Mouse (Mus musculus) gastrocnemius, postnatal 4 days (tissue): Measurements from ENCODE around the gene Olfr987. TPM values are rescaled to one million over a fixed set of nuclear protein-coding genes. Genes with fewer than 3 reads are reported as not detected.
"Not testable (repeated sequence)": the region's sequence is repeated elsewhere in the genome, so short reads cannot be mapped to it uniquely, and the experiment has no call there.

Experiments used
- DNase-seq, 2 experiments: peaks; one replicate each; pipeline ENCODE4 v3.0.0; 2021 to 2022; ENCODE audit warnings: low spot score in 2 of 2, mixed read lengths in 2 of 2
- long read RNA-seq, 2 experiments: library from polyadenylated mRNA; stranded (forward); transcript quantifications; one replicate each; pipeline ENCODE4 v2.0.0; 2021
- total RNA-seq, 2 experiments: library from RNA; stranded (reverse); gene quantifications; 2 replicates each; pipeline ENCODE4 v1.2.3; 2021

Olfr987 gene
- not detected for total RNA-seq
- long read RNA-seq, experiment 1 = 0 reads
- long read RNA-seq, experiment 2 = 0 reads

GRCm38 (mm10) chr2:85339215-85339614 is at the start of gene Olfr987:
TSS of gene Olfr987 (minus strand) at chr2:85339315.
- DNase-seq = not testable (repeated sequence)

DNA sequence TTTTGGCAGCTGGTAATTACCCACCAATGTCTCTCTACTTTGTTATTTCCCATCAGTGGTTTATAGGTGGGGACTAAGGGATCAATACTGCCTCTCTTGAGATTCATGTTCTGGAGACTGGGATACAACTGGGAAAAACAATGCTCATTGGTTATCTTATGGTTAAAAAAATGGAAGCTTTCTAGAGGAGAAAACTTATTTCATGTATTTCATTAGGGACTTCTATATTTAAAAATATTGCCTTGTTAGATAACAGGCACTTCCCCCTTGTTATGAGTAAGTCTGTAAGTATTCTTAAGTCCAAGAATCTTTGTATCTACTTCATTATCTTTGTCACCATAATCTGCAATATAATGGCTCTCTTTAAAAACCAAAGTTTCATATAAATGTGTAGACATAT is 24.0 kb upstream of the Olfr987 start, which contains the start of gene Olfr988:
Gene Olfr988 (minus strand): TSS at position 101 of the 400 bp plus-strand sequence.
- not testable (repeated sequence) for DNase-seq

- no peak for DNase-seq
Measured at GRCm38 (mm10) chr2:85339972-85340371, 857 bp upstream of the Olfr987 start.

- no peak for DNase-seq
Measured at GRCm38 (mm10) chr2:85319106-85319505, 20.0 kb downstream of the Olfr987 start.

- no peak for DNase-seq
Measured at GRCm38 (mm10) chr2:85285406-85285805, 53.7 kb downstream of the Olfr987 start.

GRCm38 (mm10) chr2:85284626-85285025 is 54.5 kb downstream of the Olfr987 start:
- DNase-seq = no peak

- DNase-seq = no peak
Measured at GRCm38 (mm10) chr2:85283631-85284466, 55.3 kb downstream of the Olfr987 start.

GRCm38 (mm10) chr2:85281023-85281422 is 58.1 kb downstream of the Olfr987 start:
- no peak for DNase-seq

Other genes with a start within 250 kb of the Olfr987 start
- gene Aplnr, start 203.1 kb downstream of the Olfr987 start, total RNA-seq = 10 to 100 TPM; 86.8 to 91.9 TPM
- gene Lrrc55, start 142.1 kb downstream of the Olfr987 start, total RNA-seq = 1 to 10 TPM; 3.0 to 4.7 TPM
- gene Olfr988, start 23.9 kb upstream of the Olfr987 start, total RNA-seq = not detected
- gene Olfr992, start 70.2 kb upstream of the Olfr987 start, total RNA-seq = not detected
- gene Olfr993, start 75.6 kb upstream of the Olfr987 start, total RNA-seq = not detected
- gene Olfr994, start 97.1 kb upstream of the Olfr987 start, total RNA-seq = not detected
- gene Olfr995, start 104.3 kb upstream of the Olfr987 start, total RNA-seq = not detected
- under 1 TPM; 0.18 to 0.34 TPM for gene 4833423E24Rik, start 179.7 kb upstream of the Olfr987 start, total RNA-seq
- gene Olfr996, start 239.9 kb upstream of the Olfr987 start, total RNA-seq = not detected
- not detected for gene Olfr998, start 249.6 kb upstream of the Olfr987 start, total RNA-seq